Mouse (Mus musculus): ENCODE results near the gene Lpp.
"Not testable (repeated sequence)": the region's sequence is repeated elsewhere in the genome, so short reads cannot be mapped to it uniquely, and the experiment has no call there.

Gene Lpp

GRCm38 (mm10) chr16:24990331-24990730 lies 597.0 kb downstream of the Lpp start:
- DNase-seq (ENCODE audit: low spot score): no peak

- DNase-seq (ENCODE audit: low spot score): peak; percentile 36
These were observed 597.8 kb downstream of the Lpp start for GRCm38 (mm10) chr16:24991059-24991541.

- no peak for DNase-seq (ENCODE audit: low spot score)
These were observed 598.7 kb downstream of the Lpp start for GRCm38 (mm10) chr16:24991995-24992394.

GRCm38 (mm10) chr16:24992494-24992893 lies 599.2 kb downstream of the Lpp start:
- no peak for DNase-seq (ENCODE audit: low spot score)

GRCm38 (mm10) chr16:25010980-25011877 lies 617.9 kb downstream of the Lpp start:
- DNase-seq (ENCODE audit: low spot score): no peak

- no peak for DNase-seq (ENCODE audit: low spot score)
These were observed 619.6 kb downstream of the Lpp start for GRCm38 (mm10) chr16:25012938-25013337.

GRCm38 (mm10) chr16:25016261-25016836 lies 623.0 kb downstream of the Lpp start:
- peak; percentile 79 for DNase-seq (ENCODE audit: low spot score)

- no peak for DNase-seq (ENCODE audit: low spot score)
These were observed 623.7 kb downstream of the Lpp start for GRCm38 (mm10) chr16:25017046-25017445.

- not testable (repeated sequence) for DNase-seq (ENCODE audit: low spot score)
These were observed 628.5 kb downstream of the Lpp start for GRCm38 (mm10) chr16:25021743-25022359.

GRCm38 (mm10) chr16:25024591-25024990 lies 631.3 kb downstream of the Lpp start:
- no peak for DNase-seq (ENCODE audit: low spot score)

- DNase-seq (ENCODE audit: low spot score): no peak
These were observed 632.9 kb downstream of the Lpp start for GRCm38 (mm10) chr16:25026191-25026590.

- DNase-seq (ENCODE audit: low spot score): no peak
These were observed 636.2 kb downstream of the Lpp start for GRCm38 (mm10) chr16:25029548-25029947.

- DNase-seq (ENCODE audit: low spot score): no peak
These were observed 644.1 kb downstream of the Lpp start for GRCm38 (mm10) chr16:25037361-25037760.

GRCm38 (mm10) chr16:25038529-25038928 lies 645.2 kb downstream of the Lpp start:
- no peak for DNase-seq (ENCODE audit: low spot score)

- DNase-seq (ENCODE audit: low spot score): peak; percentile 37
These were observed 646.6 kb downstream of the Lpp start for GRCm38 (mm10) chr16:25039904-25040303.

- DNase-seq (ENCODE audit: low spot score): no peak
These were observed 647.9 kb downstream of the Lpp start for GRCm38 (mm10) chr16:25041165-25041564.

GRCm38 (mm10) chr16:25041855-25042529 lies 648.7 kb downstream of the Lpp start:
- DNase-seq (ENCODE audit: low spot score): peak; percentile 12
